Mouse (Mus musculus) heart, adult 18-20 months (tissue): Measurements from ENCODE around the gene Dpf3. TPM values are rescaled to one million over a fixed set of nuclear protein-coding genes. Genes with fewer than 3 reads are reported as not detected.

Source experiments
- DNase-seq, 2 experiments: peaks; one replicate each; pipeline ENCODE4 v3.0.0; 2021 to 2022; ENCODE audit warnings: mixed read lengths in 1 of 2
- long read RNA-seq, 2 experiments: library from polyadenylated mRNA; stranded (forward); transcript quantifications; one replicate each; pipeline ENCODE4 v2.0.0; 2021
- total RNA-seq, 2 experiments: library from RNA; stranded (reverse); gene quantifications; 2 replicates each; pipeline ENCODE4 v1.2.3; 2021

Gene Dpf3
- 10 to 100 TPM; 16.2 to 20.3 TPM for total RNA-seq
- long read RNA-seq, experiment 1, partial matches to known transcripts = 9 of 13 reads
- long read RNA-seq, experiment 1, other reads (novel, unspliced or antisense) = 4 of 13 reads
- long read RNA-seq, experiment 2, partial matches to known transcripts = 11 of 14 reads
- long read RNA-seq, experiment 2, other reads (novel, unspliced or antisense) = 3 of 14 reads

- peak; percentile 99 to 100 for DNase-seq
Observed at GRCm38 (mm10) chr12:83487476-83487991, at the start of gene Dpf3. Gene Dpf3, minus strand, starts transcription at chr12:83487716.

- no peak for DNase-seq
Observed at GRCm38 (mm10) chr12:83536039-83536438, 48.5 kb upstream of the Dpf3 start.

GRCm38 (mm10) chr12:83535428-83535827, 47.9 kb upstream of the Dpf3 start:
- DNase-seq = no peak

GRCm38 (mm10) chr12:83534190-83534589, 46.7 kb upstream of the Dpf3 start:
- DNase-seq = no peak

GRCm38 (mm10) chr12:83532966-83533365, 45.5 kb upstream of the Dpf3 start:
- peak; percentile 39 for DNase-seq

- no peak for DNase-seq
Observed at GRCm38 (mm10) chr12:83531992-83532391, 44.5 kb upstream of the Dpf3 start.

GRCm38 (mm10) chr12:83528665-83529064, 41.1 kb upstream of the Dpf3 start:
- DNase-seq = no peak

- no peak for DNase-seq
Observed at GRCm38 (mm10) chr12:83527816-83528215, 40.3 kb upstream of the Dpf3 start.

- DNase-seq = no peak
Observed at GRCm38 (mm10) chr12:83525822-83526544, 38.5 kb upstream of the Dpf3 start.

- DNase-seq = peak; percentile 27 to 42
Observed at GRCm38 (mm10) chr12:83524329-83524728, 36.8 kb upstream of the Dpf3 start.

GRCm38 (mm10) chr12:83523892-83524291, 36.4 kb upstream of the Dpf3 start:
- no peak for DNase-seq

- no peak for DNase-seq
Observed at GRCm38 (mm10) chr12:83523056-83523455, 35.5 kb upstream of the Dpf3 start.

GRCm38 (mm10) chr12:83521083-83521482, 33.6 kb upstream of the Dpf3 start:
- no peak for DNase-seq

- peak; percentile 97 to 99 for DNase-seq
Observed at GRCm38 (mm10) chr12:83520311-83520890, 32.9 kb upstream of the Dpf3 start, which contains the start of gene Dcaf4. Gene Dcaf4, plus strand, starts transcription at chr12:83520466.

GRCm38 (mm10) chr12:83517580-83517979, 30.1 kb upstream of the Dpf3 start:
- DNase-seq = no peak

GRCm38 (mm10) chr12:83514216-83514615, 26.7 kb upstream of the Dpf3 start:
- DNase-seq = no peak

GRCm38 (mm10) chr12:83513185-83513584, 25.7 kb upstream of the Dpf3 start:
- peak in 1 of 2 experiments; percentile 29 for DNase-seq

GRCm38 (mm10) chr12:83512783-83513182, 25.3 kb upstream of the Dpf3 start:
- DNase-seq = no peak

- DNase-seq = no peak
Observed at GRCm38 (mm10) chr12:83510586-83510985, 23.1 kb upstream of the Dpf3 start.

- no peak for DNase-seq
Observed at GRCm38 (mm10) chr12:83506543-83506942, 19.0 kb upstream of the Dpf3 start.

GRCm38 (mm10) chr12:83502190-83502589, 14.7 kb upstream of the Dpf3 start:
- DNase-seq = peak; percentile 50 to 84

- no peak for DNase-seq
Observed at GRCm38 (mm10) chr12:83499256-83499655, 11.7 kb upstream of the Dpf3 start.

- no peak for DNase-seq
Observed at GRCm38 (mm10) chr12:83497959-83498358, 10.4 kb upstream of the Dpf3 start.
